Mouse (Mus musculus) gastrocnemius, postnatal 36 days (tissue): Measurements from ENCODE around the gene Prkar1b. TPM values are rescaled to one million over a fixed set of nuclear protein-coding genes. Genes with fewer than 3 reads are reported as not detected.

Experiments used
- DNase-seq, 2 experiments: peaks; one replicate each; pipeline ENCODE4 v3.0.0; 2022
- intact Hi-C: fragments of 180-260 bp; cut with DNase I; formaldehyde crosslinking; loops from one replicate; pipeline ENCODE4 v1.15.1; 2025
- total RNA-seq, 2 experiments: library from RNA; stranded (reverse); gene quantifications; 2 replicates each; pipeline ENCODE4 v1.2.3; 2021

The Prkar1b gene
- total RNA-seq, 2 experiments from 2014 or later = 1.2 to 1.5 TPM

DNA sequence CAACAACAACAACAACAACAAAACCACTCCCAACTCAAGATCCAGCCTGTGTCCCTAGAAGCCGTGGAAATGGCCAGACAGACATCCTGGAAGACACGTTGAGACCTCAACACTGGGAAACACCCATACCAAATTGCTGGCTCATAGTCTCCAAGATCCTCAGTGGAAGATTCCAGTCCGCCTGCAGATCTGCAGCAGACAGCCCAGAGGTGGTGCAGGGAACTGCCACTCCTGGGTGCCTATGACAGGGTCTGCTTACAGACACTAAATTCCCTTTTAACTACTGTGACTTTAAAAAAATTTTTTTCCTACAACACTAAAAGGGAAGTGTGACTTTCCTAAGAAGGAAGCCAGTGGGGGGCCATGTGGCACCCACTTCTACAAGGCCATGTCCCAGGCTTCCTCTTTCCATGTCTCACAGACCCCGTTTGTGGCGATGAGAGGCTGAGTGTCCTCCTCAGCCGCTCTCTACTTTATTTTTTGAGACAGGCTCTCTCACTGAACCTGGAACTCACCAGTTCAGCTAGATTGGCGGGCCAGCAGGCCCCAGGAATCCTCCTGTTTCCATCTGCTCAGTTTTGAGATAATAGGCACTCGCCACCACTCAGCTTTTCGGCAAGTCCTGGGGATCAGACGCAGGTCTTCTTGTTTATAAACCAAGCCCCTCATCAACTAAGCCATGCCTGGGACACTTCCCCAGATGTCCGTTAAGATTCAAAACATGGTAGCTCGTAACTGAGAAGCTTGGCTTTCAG lies 125.3 kb downstream of the Prkar1b start:
- intact Hi-C loops = no loop called here
- DNase-seq = no peak

DNA sequence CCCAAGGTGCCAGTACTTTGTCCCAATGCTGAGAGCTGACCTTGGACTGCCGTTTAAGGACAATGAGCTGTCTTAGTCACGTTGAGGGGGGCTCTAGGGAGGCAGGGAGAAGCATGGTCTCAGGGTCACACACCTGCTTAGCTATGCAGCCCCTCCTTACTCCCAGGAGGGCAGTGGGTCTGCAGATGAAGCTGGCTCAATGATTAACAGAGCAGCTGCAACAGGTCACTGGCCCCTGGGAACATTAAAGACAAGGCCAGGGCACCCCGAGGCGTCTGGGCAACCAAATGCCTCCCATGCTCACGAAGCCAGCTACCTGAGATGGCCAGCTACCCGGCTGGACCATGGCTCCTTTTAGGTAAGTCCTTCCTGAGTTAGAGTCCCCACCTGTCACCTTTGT lies 129.2 kb downstream of the Prkar1b start:
- DNase-seq = no peak
- intact Hi-C loops = no loop called here

DNA sequence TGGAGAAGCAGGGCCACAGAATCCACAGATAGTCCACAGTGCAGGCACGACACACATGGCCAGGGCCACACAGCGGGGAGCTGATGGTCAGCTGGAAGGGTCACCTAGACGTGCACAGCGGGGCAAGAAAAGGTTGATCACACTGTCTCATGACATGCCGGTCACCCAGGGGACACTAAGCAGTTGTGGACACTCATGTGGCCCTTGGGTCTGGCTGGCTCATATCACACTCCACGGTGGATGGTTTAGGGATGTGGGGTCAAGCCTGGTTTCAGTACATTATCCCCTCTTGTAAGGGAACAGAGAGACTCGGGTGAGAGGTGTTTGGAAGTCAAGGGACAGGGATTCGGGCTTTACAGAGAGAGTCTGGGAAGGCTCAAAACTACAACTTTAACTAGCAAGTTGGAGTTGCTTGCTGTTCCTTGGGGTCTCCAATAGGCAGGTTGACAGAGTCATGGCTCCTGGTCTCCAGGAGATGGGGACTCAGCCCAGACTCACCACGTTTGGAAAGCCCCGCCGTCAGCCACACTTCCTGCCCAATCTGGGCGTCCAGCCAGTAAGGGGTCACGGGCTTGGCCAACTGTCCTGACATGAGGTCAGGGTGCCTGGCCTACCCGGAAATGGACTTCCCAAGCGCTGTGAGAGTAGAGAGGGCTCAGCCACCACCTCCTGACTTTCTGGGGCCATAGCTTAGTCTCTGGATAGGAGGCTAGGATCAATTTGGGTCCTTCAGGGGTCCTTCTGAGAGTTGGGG lies 132.3 kb downstream of the Prkar1b start:
- DNase-seq = peak; percentile 55 to 63
- intact Hi-C loops = no loop called here

DNA sequence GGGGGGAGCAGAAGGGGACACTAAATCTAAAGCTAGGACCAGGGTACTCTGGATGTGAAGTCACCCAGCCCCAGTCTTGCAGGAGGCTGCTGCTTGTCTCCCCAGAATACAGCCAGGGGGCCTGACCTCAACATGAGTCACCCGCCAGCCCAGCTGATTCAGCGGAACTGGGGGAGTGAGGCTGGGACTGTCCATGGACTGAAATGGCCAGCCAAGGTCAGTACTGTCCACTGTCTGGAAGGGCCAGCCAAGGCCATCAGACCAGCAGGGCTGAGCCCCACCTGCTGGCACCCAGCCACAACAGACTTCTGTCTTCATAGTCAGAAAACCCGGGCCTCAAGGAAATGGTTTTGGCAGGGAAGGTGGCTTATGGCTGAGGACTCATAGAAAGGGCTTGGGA lies 134.7 kb downstream of the Prkar1b start:
- intact Hi-C loops = no loop called here
- peak; percentile 42 to 50 for DNase-seq

DNA sequence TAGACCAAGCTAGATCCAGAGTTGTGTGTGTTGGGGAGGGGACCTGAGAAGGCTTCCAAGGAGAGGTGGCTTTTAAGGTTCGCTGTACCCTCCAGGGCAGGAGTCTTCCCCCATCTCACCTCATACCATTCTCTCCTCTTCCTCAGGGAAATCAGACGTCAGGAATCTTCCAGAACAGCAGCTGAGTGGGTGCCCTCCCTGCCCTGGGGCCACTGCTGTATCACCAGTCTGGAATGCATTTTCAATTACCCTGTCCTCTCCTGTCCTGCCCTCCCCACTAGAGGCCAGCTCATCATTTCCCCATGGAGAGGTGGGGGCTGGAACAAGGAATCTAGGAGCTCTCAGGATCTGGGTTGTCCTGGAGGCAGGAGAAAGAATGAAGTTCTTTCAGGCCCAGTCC lies 139.2 kb downstream of the Prkar1b start:
- intact Hi-C loops = loop anchor here (5.0 kb wide), 1 partner anchor 77 kb away; no protein-coding TSS in a partner anchor
- no peak for DNase-seq

DNA sequence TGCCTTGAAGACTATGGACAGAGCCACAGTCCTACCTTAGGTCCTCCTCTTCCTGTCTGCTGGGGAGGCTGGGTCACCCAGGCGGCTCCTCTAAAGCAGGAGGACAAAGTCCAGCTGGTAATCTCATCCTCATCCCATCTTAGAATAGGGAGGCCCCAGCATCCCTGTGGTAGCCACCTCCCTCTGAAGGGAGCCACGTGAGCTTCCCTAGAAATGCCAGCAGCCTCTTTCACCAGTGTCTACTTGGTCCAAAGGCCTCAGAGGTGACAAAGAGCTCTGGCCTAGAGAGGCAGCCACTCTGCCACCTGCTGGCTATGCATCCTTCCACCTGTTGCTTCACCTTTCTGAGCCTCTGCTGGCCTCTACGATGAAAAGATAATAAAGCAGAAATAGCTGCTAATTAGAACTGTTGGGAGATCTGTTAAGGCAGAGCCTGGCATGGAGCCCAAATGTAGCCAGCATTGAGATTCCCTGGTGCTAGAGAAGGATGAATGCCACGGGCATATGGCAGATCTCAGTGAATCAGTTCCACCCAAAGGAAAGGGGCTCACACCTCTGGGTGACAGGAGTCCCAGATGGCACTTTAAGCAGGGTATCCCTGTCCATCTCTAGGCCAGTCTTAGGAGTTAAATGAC lies 142.5 kb downstream of the Prkar1b start:
- intact Hi-C loops = loop anchor here (2.0 kb wide), 1 partner anchor 150 kb away; no protein-coding TSS in a partner anchor

DNA sequence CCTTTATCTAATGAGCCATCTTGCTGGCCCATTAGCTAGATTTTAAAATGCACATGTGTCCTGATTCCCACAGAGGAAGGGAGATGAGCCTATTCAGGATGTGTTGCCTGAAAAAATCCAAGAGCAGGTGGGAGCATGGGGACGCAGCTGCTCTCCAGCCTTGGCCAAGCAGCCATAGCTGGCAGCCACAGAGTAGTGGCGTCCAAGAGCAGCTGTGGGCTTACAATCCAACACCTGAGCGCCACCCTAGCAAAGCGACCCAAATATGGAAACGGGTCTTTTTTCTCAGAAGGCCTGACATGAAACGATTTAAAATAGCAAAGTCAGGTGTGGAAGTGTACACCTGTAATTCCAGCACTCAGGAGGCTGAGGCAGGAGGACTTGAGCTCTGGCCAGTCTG lies 145.2 kb downstream of the Prkar1b start:
- intact Hi-C loops = no loop called here
- DNase-seq = no peak

More for the DNA sequence above, 142.5 kb downstream of the Prkar1b start:
- no peak for DNase-seq

DNA sequence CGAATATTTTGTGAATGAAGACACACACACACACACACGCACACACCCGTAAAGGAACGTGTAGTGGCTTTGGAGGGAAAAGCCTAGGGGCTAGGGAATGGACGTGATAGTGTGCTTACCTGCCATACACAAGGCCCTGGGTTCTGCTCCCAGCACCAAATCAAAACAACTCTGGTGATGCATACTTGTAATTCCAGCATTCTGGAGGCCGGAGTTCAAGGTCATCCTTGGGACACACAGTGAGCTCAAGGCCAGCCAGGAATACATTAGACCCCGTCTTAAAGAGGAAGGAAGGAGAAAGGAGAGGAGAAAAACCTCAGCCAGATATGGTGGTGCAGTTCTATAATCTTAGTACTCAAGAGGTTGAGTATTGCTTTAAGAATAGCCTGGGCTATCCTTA lies 150.1 kb downstream of the Prkar1b start:
- intact Hi-C loops = loop anchor here (5.0 kb wide), 1 partner anchor 78 kb away; no protein-coding TSS in a partner anchor
- no peak for DNase-seq

DNA sequence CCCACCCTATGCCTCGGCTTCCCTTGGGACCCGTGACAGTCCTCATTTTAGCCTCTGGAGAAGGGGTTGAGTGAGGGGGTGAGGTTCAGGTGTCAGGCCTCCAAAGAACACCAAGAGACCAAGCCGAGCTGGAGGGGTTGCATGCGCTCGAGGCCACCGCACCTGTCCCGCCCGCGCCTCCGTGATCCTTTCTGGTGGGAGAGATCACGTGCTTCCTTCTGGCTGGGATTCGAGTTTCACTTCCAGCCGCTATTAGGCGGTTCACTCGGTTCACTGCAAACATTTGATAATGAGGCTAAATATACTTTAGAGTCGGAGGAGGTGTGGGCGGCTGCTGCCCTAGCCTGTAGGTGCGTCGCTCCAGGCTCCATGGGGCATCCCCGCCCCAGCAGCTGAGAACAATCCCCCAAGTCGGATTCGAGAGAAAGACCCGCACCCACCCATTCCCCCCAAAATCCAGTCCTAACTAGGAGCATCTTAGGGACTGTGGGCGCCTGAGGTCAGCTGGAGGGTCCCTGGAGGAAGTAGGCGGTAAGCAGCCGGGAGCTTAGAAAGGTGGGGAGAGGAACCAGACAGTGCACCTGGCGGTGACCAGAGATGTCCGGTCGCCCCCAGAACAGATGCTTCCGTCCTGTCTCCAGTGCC lies 151.7 kb downstream of the Prkar1b start:
- intact Hi-C loops = loop anchor here (5.0 kb wide), 1 partner anchor 79 kb away; no protein-coding TSS in a partner anchor
- DNase-seq = no peak

DNA sequence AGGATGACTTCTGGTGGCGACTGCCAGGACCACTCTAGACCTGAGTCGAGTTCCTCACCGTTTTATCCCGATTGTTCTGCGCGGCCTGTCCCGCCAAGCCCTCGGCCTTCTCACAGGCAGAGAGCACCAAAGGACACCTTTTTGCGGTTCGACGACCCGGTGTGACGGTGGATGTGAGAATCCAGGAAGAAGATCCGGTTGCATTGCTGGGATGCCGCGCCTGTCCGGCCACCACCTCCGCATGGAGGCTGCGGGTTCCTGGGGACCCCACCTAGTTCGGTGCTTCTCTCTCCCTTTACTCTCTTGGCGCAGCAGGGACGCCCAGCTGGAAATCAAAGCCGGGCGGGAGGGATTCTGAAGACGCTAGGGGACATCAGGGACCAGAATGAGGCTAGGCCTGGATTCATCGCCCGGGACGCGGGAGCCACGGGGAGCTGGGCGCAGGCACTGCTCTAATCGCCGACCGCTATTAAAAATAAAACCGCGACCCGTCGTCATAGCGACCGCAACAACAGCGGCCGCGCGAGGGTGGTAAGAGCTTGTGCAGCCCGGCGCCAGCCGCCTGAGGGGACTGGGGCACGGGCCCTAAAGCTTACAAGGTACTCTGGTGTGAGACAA lies 152.5 kb downstream of the Prkar1b start, which contains the start of gene Pdgfa:
TSS of gene Pdgfa (minus strand) at position 200 of the 618 bp plus-strand sequence.
- peak; percentile 47 to 54 for DNase-seq
- intact Hi-C loops = loop anchor here (5.0 kb wide), 1 partner anchor 80 kb away; no protein-coding TSS in a partner anchor

DNA sequence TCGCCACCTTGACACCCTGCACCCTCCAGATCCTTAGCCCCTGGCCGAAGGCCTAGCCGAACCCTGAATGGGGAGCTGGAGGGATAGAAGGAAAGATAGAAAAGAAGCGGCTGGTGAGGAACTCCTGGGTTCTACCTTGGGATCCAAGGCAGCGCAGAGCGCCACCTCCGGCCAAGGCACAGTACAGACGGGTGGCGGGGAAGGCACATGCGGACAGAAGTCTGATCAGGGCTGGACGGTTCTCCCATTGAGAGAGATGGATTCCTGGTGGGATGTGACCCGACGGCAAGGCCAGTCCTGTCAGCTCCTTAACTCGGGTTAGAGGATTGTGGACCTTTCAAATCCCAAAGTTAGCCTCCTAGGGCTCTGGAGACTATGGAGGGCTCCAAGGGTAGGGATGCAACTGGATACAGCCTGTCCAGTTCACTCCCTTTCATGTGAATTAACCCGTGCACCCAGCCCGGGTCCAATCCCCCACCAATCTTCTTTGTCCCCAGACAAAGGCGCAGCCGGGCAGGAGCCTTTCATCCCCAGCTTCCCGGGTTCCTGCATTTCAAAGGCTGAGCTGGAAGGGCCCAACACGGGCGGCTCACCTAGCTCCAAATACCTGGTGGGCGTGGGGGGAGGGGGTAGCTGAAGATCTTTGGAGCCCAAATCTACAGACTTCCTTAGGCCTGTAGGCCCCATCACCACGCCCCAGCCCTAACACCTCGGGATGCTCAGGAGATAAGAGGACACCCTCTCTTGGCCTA lies 153.3 kb downstream of the Prkar1b start:
- intact Hi-C loops = loop anchor here (5.0 kb wide), 1 partner anchor 81 kb away; no protein-coding TSS in a partner anchor
- DNase-seq = no peak

DNA sequence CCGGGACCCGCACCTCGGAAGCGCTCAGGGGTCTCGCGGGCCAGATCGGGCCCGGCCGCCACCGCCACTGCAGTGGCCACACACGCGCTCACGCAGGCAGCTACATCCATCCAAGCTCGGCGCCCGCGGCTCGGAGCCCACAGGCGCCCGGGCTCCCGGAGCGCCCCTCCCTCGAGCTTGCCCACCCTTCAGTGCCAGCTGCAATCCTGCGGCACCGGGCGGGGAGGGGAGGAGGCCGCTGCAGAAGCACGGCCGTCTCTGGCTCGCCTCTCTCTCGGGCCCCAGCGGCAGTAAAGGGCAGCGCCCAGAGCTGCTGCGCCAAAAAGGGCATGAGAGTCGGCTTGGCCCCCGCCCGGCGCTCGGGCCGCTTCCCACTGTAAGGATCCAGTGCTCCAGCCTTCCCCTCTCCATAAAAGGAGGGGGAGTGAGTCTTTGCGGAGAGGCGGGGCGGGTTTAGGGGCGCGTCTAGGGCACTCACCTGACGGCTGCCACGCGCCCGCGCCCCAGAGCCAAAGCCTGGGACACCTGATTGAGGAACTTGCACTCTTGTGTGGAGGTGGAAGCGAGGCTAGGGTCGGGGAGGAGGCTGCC lies 154.0 kb downstream of the Prkar1b start:
- peak; percentile 76 to 80 for DNase-seq
- intact Hi-C loops = loop anchor here (5.0 kb wide), 1 partner anchor 81 kb away; no protein-coding TSS in a partner anchor

DNA sequence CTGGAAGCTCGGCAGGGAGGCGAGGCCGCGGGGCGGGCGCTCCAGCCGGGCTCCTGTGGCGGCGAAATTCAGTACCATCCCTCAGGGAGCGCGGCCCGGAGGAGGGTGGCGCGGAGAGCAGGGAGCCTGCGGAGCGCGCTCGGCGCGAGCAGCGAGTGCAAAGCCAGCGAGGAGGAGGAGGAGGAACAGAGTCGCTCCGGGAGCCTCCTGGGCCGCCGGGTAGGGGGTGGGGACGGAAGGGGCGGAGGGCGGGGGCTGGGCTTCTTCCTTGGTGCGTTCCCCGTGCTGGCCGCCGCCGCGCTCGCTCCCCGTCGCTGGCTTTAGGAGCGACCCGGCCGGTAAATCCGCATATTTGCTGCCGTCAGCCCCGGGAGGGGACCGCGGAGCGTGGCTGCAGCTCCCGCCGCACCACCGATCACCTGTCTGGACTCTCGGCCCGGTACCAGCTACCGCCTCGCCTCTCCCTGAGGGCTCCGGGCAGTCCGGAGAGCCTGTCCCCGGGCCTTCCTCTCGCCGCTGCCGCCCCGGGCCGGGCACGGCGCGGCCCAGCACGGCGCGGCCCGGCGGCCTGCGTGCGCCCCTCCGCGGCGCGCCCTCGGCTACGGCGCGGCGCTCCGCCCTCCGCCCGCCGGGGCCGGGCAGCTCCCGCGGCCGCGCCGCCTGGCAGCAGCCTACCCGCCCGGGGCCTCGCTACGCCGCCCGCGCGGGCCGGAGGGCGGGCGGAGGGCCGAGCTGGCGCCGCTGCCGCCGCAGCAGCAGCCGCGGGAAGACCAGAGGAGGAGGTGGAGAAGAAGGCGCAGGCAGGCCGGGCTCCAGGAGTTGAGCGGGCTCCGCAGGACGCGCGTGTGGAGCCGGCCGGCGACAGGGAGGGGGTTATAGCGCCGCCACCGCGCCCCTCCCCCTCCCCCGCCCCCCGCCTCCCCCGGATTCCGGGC lies 154.7 kb downstream of the Prkar1b start:
- intact Hi-C loops = loop anchor here (5.0 kb wide), 3 partner anchors 43 to 82 kb away; no protein-coding TSS in a partner anchor
- DNase-seq = peak; percentile 62 to 71

DNA sequence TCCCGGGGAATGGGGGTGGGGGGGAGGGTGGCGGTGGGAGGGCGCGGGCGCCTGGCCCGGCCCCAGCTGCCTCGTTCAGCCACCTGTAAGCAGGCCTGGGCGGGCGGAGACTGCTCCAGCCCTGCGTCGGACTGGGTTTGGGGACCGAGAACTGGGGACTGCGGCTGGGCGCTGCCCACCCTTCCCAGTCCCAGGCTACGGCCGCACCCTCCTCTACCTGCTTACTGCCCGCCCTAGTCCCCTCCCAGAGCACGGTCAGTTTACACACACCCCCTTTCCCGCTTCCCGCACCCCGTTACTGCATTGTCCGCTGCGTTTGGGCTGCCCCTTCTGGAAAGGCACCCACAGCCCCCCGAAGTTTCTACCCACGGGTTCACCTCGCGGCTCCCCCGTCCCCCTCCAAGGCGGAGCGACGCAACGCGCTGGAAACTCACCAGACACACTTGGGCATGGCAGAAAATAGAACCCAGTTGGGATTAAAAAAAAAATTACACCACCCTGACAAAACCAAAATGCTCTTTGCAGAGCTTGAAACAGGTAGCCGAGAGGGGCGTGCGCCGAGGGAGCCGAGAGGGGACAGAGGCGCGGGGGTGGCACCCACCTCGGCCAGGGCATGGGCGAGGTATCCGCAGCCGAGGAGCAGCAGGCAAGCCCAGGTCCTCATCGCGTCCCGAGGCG lies 155.6 kb downstream of the Prkar1b start:
- intact Hi-C loops = loop anchor here (5.0 kb wide), 2 partner anchors 42 to 62 kb away; no protein-coding TSS in a partner anchor
- DNase-seq = no peak

DNA sequence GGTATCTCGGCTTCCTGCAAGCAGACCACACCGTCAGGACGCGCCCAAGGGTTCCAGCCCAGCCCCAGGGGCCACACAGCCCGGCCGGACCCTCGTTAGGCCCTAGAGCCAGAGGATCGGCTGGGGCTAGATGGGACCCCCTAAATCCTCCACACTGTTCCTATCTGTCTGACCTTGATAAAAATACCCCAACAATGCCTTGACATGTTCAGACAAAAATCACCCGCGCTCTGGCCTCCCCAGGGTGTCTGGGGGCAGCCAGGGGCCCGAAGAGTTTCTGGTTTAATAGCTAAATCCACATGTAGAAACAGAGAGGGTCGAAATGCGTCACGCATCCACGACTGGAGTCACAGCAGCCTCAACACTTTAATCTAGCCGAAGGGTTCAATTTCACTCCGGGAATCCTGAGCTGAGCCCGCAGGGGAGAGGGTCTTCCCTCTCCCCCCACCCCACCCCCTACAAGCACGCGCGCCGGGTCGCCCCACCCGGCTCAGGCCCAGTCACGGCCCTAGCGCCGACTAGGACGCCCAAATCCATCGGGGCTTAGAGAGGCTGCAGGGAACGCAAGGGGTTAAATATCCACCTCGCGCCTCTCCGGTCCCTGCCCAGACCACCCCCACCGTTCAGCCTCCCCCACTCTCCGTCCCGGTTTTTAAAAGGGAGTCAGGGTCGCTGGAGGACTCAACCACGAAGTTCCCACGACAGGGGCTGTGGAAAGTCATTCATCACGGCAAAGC lies 156.3 kb downstream of the Prkar1b start:
- intact Hi-C loops = loop anchor here (5.0 kb wide), 2 partner anchors 41 to 61 kb away; no protein-coding TSS in a partner anchor
- DNase-seq = no peak
